In the genomic region with DNA sequence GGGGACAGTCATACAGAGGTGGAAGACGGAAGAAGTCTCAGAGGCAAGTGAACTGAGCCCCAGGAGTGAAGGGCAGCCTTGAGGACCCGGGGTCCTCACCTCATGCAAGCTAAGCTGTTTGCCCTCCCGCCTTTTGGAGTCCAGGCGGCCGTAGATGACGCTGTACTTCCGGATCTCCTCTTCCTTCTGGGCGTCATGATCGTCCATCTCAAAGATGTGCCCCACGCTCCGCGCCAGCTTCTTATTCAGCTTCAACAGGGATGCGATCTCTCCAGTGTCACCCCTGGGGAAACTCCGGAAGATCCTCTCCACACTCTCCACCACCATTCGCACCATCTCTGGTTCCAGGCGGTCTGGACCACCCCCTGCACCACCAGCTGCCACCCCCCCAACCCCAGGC, we compare ENCODE assay signal across 8 mouse cellular contexts. TPM values are rescaled to one million over a fixed set of nuclear protein-coding genes. Genes with fewer than 3 reads are reported as not detected.
A peak's percentile ranks its signal among the peaks of the same experiment; 100 is the strongest.
DNase-seq lines count a peak whose midpoint lies in the region; ATAC-seq and TF ChIP-seq lines count a peak whose summit lies in the region.

No protein-coding gene starts in this region.

- WGBS in kidney, embryonic 14.5 days, result 35% methylated on average over 16 of the region's 16 CpGs
- whole genome bisulfite sequencing in intestine, embryonic 16.5 days, result 38% methylated on average over 16 of the region's 16 CpGs

- no peak overlapping the region for H3K27ac ChIP-seq in kidney, embryonic 14.5 days (ENCODE audit: low read depth, low read length)
- no peak overlapping the region for H3K27ac ChIP-seq in ES-E14 (ENCODE audit: insufficient read depth, low read depth, low read length, poor library complexity, severe bottlenecking)
- no peak overlapping the region for H3K27ac ChIP-seq in intestine, embryonic 16.5 days (ENCODE audit: low read length)

- DNase-seq in kidney, postnatal 36 days, result no peak
- DNase-seq in 3T3-L1 (ENCODE audit: low read depth, low spot score) (peak; percentile 46), ES-E14 (ENCODE audit: low read depth, low spot score) (no peak), MN1 (ENCODE audit: low spot score) (no peak)
- DNase-seq in embryo, embryonic 10 days (ENCODE audit: low spot score), result no peak

- H3K36me3 ChIP-seq in kidney, embryonic 14.5 days (ENCODE audit: control insufficient read depth, insufficient read depth, low read length), result peaks cover 50% of the 10 kb centered on the region
- H3K36me3 ChIP-seq in ES-E14 (ENCODE audit: control insufficient read depth, insufficient read depth, low read length, poor library complexity, severe bottlenecking), result peaks cover 16% of the 10 kb centered on the region
- H3K36me3 ChIP-seq in intestine, embryonic 16.5 days (ENCODE audit: control insufficient read depth, insufficient read depth, low read length), result peaks cover 6% of the 10 kb centered on the region; the same call in 1 of the 2 replicates

- in situ Hi-C loops in ES-E14 (cut with MboI; ENCODE audit: low sequenced_read_pairs in 2 of 2, unreplicated experiment in 2 of 2), result no loop called here

- H3K4me1 ChIP-seq in kidney, embryonic 14.5 days (ENCODE audit: control insufficient read depth, insufficient read depth, low read length), result peaks cover 67% of the 10 kb centered on the region
- peaks cover 0 to 35% of the 10 kb centered on the region in 2 experiments; a peak in 2 of 4 replicates for H3K4me1 ChIP-seq in ES-E14 (ENCODE audit: control insufficient read depth in 2 of 2, insufficient read depth in 2 of 2, low read length in 2 of 2, poor library complexity in 1 of 2)
- peaks cover 58% of the 10 kb centered on the region for H3K4me1 ChIP-seq in intestine, embryonic 16.5 days (ENCODE audit: control insufficient read depth, insufficient read depth, low read length)

- H3K9me3 ChIP-seq in kidney, embryonic 14.5 days (ENCODE audit: control insufficient read depth, low read length), result no peaks in the 10 kb centered on the region
- no peaks in the 10 kb centered on the region for H3K9me3 ChIP-seq in ES-E14 (ENCODE audit: control insufficient read depth, insufficient read depth, low read depth, low read length)
- H3K9me3 ChIP-seq in intestine, embryonic 16.5 days (ENCODE audit: control insufficient read depth, low read length), result no peaks in the 10 kb centered on the region

- no peak for ATAC-seq in kidney, embryonic 14.5 days (ENCODE audit: low FRiP score, low TSS enrichment)
- no peak for ATAC-seq in intestine, embryonic 16.5 days
- ATAC-seq in megakaryocyte progenitor cell, adult 5-6 weeks (replicated peaks; ENCODE audit: poor library complexity), result no peak

- H3K9ac ChIP-seq in kidney, embryonic 14.5 days (ENCODE audit: low read depth, low read length), result peak overlapping the region; percentile 45; the same call in 1 of the 2 replicates
- H3K9ac ChIP-seq in ES-E14 (ENCODE audit: insufficient read depth, low read depth, low read length, poor library complexity, severe bottlenecking), result no peak overlapping the region; the same call in 1 of the 2 replicates
- peak overlapping the region; percentile 80; the same call in 1 of the 2 replicates for H3K9ac ChIP-seq in intestine, embryonic 16.5 days (ENCODE audit: low read depth, low read length)

- no peaks in the 10 kb centered on the region for H3K27me3 ChIP-seq in kidney, embryonic 14.5 days (ENCODE audit: control insufficient read depth, insufficient read depth, low read length)
- no peaks in the 10 kb centered on the region for H3K27me3 ChIP-seq in intestine, embryonic 16.5 days (replicated peaks; ENCODE audit: control insufficient read depth, insufficient read depth, low read length)

- peak overlapping the region; percentile 65 for H3K4me2 ChIP-seq in kidney, embryonic 14.5 days (replicated peaks; ENCODE audit: low read depth, low read length)
- peak overlapping the region; percentile 76; the same call in 1 of the 2 replicates for H3K4me2 ChIP-seq in intestine, embryonic 16.5 days (ENCODE audit: low read depth, low read length)

- peak overlapping the region; percentile 60 for H3K4me3 ChIP-seq in kidney, embryonic 14.5 days (ENCODE audit: low read length)
- peak overlapping the region; percentile 10 to 13; a peak in 2 of 4 replicates for H3K4me3 ChIP-seq in ES-E14 (ENCODE audit: insufficient read depth in 1 of 2, low read depth in 1 of 2, low read length in 2 of 2, poor library complexity in 1 of 2, severe bottlenecking in 1 of 2)
- H3K4me3 ChIP-seq in intestine, embryonic 16.5 days (ENCODE audit: low read length), result no peak overlapping the region

TF ChIP-seq in ES-E14, 5 proteins besides CTCF, POLR2A, EP300 and RAD21:
- no peak for TF ChIP-seq CHD2 (IDR thresholded peaks at IDR 0.05; ENCODE audit: low read depth, low read length)
- TF ChIP-seq ZNF384 (IDR thresholded peaks at IDR 0.05; ENCODE audit: low read depth, low read length), result no peak
- no peak for TF ChIP-seq HCFC1 (IDR thresholded peaks at IDR 0.05; ENCODE audit: borderline replicate concordance, insufficient read depth, low read length)
- TF ChIP-seq MAFK (IDR thresholded peaks at IDR 0.05; ENCODE audit: insufficient read depth, low read depth, low read length), result no peak
- TF ChIP-seq ZC3H11A (IDR thresholded peaks at IDR 0.05; ENCODE audit: borderline replicate concordance, low read depth, low read length), result no peak

RNA-seq across cellular contexts. Expression of a gene that starts 2.5 kb away (rescaled TPM):
- 7.6 and 12.4 TPM in 2 replicates for polyA plus RNA-seq in kidney, embryonic 14.5 days (2014; fragmentation: Nextera tagmentation; extraction: Ambion mirVana)
- 23.6 and 35.6 TPM in 2 replicates for total RNA-seq in ES-E14 (2012; rRNA removed)
- polyA plus RNA-seq in intestine, embryonic 16.5 days (2015; fragmentation: Nextera tagmentation; extraction: Ambion mirVana), result 4.8 and 5.9 TPM in 2 replicates
- total RNA-seq in megakaryocyte progenitor cell, adult 5-6 weeks (2015), result 15.7 and 19.8 TPM in 2 replicates
- total RNA-seq in megakaryocyte progenitor cell, adult 5-6 weeks (2017), result 17.8 and 25.3 TPM in 2 replicates

RNA-seq across cellular contexts. Expression of a gene that starts 4.2 kb away (rescaled TPM):
- 19.0 and 19.8 TPM in 2 replicates for polyA plus RNA-seq in kidney, embryonic 14.5 days (2014; fragmentation: Nextera tagmentation; extraction: Ambion mirVana)
- 10.6 and 13.8 TPM in 2 replicates for total RNA-seq in ES-E14 (2012; rRNA removed)
- 7.5 and 8.4 TPM in 2 replicates for polyA plus RNA-seq in intestine, embryonic 16.5 days (2015; fragmentation: Nextera tagmentation; extraction: Ambion mirVana)
- 2.4 and 2.6 TPM in 2 replicates for total RNA-seq in megakaryocyte progenitor cell, adult 5-6 weeks (2015)
- total RNA-seq in megakaryocyte progenitor cell, adult 5-6 weeks (2017), result 3.4 and 5.2 TPM in 2 replicates

RNA-seq across cellular contexts. Expression of a gene that starts 21.4 kb away (rescaled TPM):
- 14.0 and 18.9 TPM in 2 replicates for polyA plus RNA-seq in kidney, embryonic 14.5 days (2014; fragmentation: Nextera tagmentation; extraction: Ambion mirVana)
- total RNA-seq in ES-E14 (2012; rRNA removed), result 18.6 and 26.0 TPM in 2 replicates
- 46.8 and 49.3 TPM in 2 replicates for polyA plus RNA-seq in intestine, embryonic 16.5 days (2015; fragmentation: Nextera tagmentation; extraction: Ambion mirVana)
- 27.3 and 29.6 TPM in 2 replicates for total RNA-seq in megakaryocyte progenitor cell, adult 5-6 weeks (2015)
- total RNA-seq in megakaryocyte progenitor cell, adult 5-6 weeks (2017), result 38.9 and 42.7 TPM in 2 replicates

RNA-seq across cellular contexts. Expression of a gene that starts 40.8 kb away (rescaled TPM):
- polyA plus RNA-seq in kidney, embryonic 14.5 days (2014; fragmentation: Nextera tagmentation; extraction: Ambion mirVana), result 0.20 and 0.45 TPM in 2 replicates
- 1.7 and 3.2 TPM in 2 replicates for total RNA-seq in ES-E14 (2012; rRNA removed)
- 53.8 and 61.2 TPM in 2 replicates for polyA plus RNA-seq in intestine, embryonic 16.5 days (2015; fragmentation: Nextera tagmentation; extraction: Ambion mirVana)
- total RNA-seq in megakaryocyte progenitor cell, adult 5-6 weeks (2015), result 0.15 TPM in 1 of 2 replicates, not detected in the other
- 0.03 and 0.37 TPM in 2 replicates for total RNA-seq in megakaryocyte progenitor cell, adult 5-6 weeks (2017)

RNA-seq across cellular contexts. Expression of a gene that starts 43.2 kb away (rescaled TPM):
- 44.2 and 54.9 TPM in 2 replicates for polyA plus RNA-seq in kidney, embryonic 14.5 days (2014; fragmentation: Nextera tagmentation; extraction: Ambion mirVana)
- total RNA-seq in ES-E14 (2012; rRNA removed), result 69.6 and 91.4 TPM in 2 replicates
- polyA plus RNA-seq in intestine, embryonic 16.5 days (2015; fragmentation: Nextera tagmentation; extraction: Ambion mirVana), result 64.6 and 67.0 TPM in 2 replicates
- total RNA-seq in megakaryocyte progenitor cell, adult 5-6 weeks (2015), result 9.8 and 10.0 TPM in 2 replicates
- total RNA-seq in megakaryocyte progenitor cell, adult 5-6 weeks (2017), result 4.5 and 7.3 TPM in 2 replicates
